Mouse (Mus musculus) liver, embryonic 14.5 days (tissue): ENCODE data around the gene Slc22a8.

Experiments
- CTCF ChIP-seq: IDR thresholded peaks from 2 replicates; pipeline ENCODE4 v1.5.1; 2016; ENCODE audit warnings: antibody characterized with exemption, low read depth, control low read depth
- EP300 ChIP-seq: IDR thresholded peaks from 2 replicates; pipeline ENCODE4 v1.6.1; 2016; ENCODE audit warnings: antibody characterized with exemption, low read depth

GRCm38 (mm10) chr19:8564469-8564868 lies 26.6 kb upstream of the Slc22a8 start:
- no peak for TF ChIP-seq CTCF
- no peak for TF ChIP-seq EP300
